Mouse (Mus musculus) B cell, adult 2 months (primary cell): Measurements from ENCODE around the gene Ephx4.
A peak's percentile ranks its signal among the peaks of the same experiment; 100 is the strongest.

Source experiments
- DNase-seq, 2 experiments: peaks; one replicate each; pipeline ENCODE4 v3.0.0; 2022

Ephx4 gene

GRCm38 (mm10) chr5:107436185-107436584 lies 33.6 kb downstream of the Ephx4 start:
- DNase-seq: peak in 1 of 2 experiments; percentile 7

- peak in 1 of 2 experiments; percentile 2 for DNase-seq
Measured at GRCm38 (mm10) chr5:107436587-107437209, 34.2 kb downstream of the Ephx4 start.

- DNase-seq: peak; percentile 94 to 95
Measured at GRCm38 (mm10) chr5:107437464-107438281, 35.1 kb downstream of the Ephx4 start, which contains the start of gene Btbd8. Gene Btbd8, plus strand, starts transcription at chr5:107437997.

GRCm38 (mm10) chr5:107438353-107438752 lies 35.8 kb downstream of the Ephx4 start:
- no peak for DNase-seq

GRCm38 (mm10) chr5:107441881-107442280 lies 39.3 kb downstream of the Ephx4 start:
- no peak for DNase-seq

GRCm38 (mm10) chr5:107444251-107444650 lies 41.7 kb downstream of the Ephx4 start:
- DNase-seq: no peak

- DNase-seq: no peak
Measured at GRCm38 (mm10) chr5:107447977-107448376, 45.4 kb downstream of the Ephx4 start.

- no peak for DNase-seq
Measured at GRCm38 (mm10) chr5:107448784-107449183, 46.2 kb downstream of the Ephx4 start.

GRCm38 (mm10) chr5:107449620-107450019 lies 47.1 kb downstream of the Ephx4 start:
- DNase-seq: no peak

- DNase-seq: no peak
Measured at GRCm38 (mm10) chr5:107450299-107450698, 47.8 kb downstream of the Ephx4 start.

- DNase-seq: no peak
Measured at GRCm38 (mm10) chr5:107462147-107463076, 59.9 kb downstream of the Ephx4 start.

- DNase-seq: no peak
Measured at GRCm38 (mm10) chr5:107466501-107466900, 64.0 kb downstream of the Ephx4 start.

GRCm38 (mm10) chr5:107467098-107467497 lies 64.6 kb downstream of the Ephx4 start:
- DNase-seq: no peak

- no peak for DNase-seq
Measured at GRCm38 (mm10) chr5:107470600-107471329, 68.2 kb downstream of the Ephx4 start.
